Mouse (Mus musculus) hindbrain, embryonic 11.5 days (tissue): ENCODE data around the gene Slc9c1. TPM values are rescaled to one million over a fixed set of nuclear protein-coding genes. Genes with fewer than 3 reads are reported as not detected.
A peak's percentile ranks its signal among the peaks of the same experiment; 100 is the strongest.

Experiments
- ATAC-seq: fragments of 200-750 bp; cut with Nextera tagmentation; 2 replicates; pipeline ENCODE4 v1.8.0; 2017; ENCODE audit warnings: mild to moderate bottlenecking, moderate TSS enrichment, moderate library complexity; ENCODE audit not compliant: low FRiP score
- DNase-seq: peaks from one replicate; pipeline ENCODE4 v3.0.0-alpha.2; 2015; ENCODE audit warnings: low spot score
- H3K27ac ChIP-seq: fragments of 300-500 bp; sonication (generic); 2 replicates; pipeline ENCODE4 v1.5.1; 2014; ENCODE audit warnings: mild to moderate bottlenecking, low read depth, low read length
- H3K27me3 ChIP-seq: fragments of 300-500 bp; sonication (generic); 2 replicates; pipeline ENCODE4 v1.6.1; 2014; ENCODE audit warnings: mild to moderate bottlenecking, low read length, moderate library complexity, mixed read lengths; ENCODE audit not compliant: control insufficient read depth, insufficient read depth
- H3K36me3 ChIP-seq: fragments of 300-500 bp; sonication (generic); 2 replicates; pipeline ENCODE4 v1.6.1; 2014; ENCODE audit warnings: mild to moderate bottlenecking, low read length, moderate library complexity, mixed read lengths; ENCODE audit not compliant: control insufficient read depth, insufficient read depth
- H3K4me1 ChIP-seq: fragments of 300-500 bp; sonication (generic); replicated peaks from 2 replicates; pipeline ENCODE4 v1.6.1; 2014; ENCODE audit warnings: low read length, mixed read lengths; ENCODE audit not compliant: control insufficient read depth, insufficient read depth
- H3K4me2 ChIP-seq: fragments of 300-500 bp; sonication (generic); replicated peaks from 2 replicates; pipeline ENCODE4 v1.6.1; 2014; ENCODE audit warnings: mild to moderate bottlenecking, low read depth, low read length
- H3K4me3 ChIP-seq: fragments of 300-500 bp; sonication (generic); 2 replicates; pipeline ENCODE4 v1.5.1; 2014; ENCODE audit warnings: low read depth, low read length
- H3K9ac ChIP-seq: fragments of 300-500 bp; sonication (generic); 2 replicates; pipeline ENCODE4 v1.6.1; 2014; ENCODE audit warnings: low read depth, low read length
- H3K9me3 ChIP-seq: fragments of 300-500 bp; sonication (generic); 2 replicates; pipeline ENCODE4 v1.6.1; 2016; ENCODE audit warnings: low read length; ENCODE audit not compliant: control insufficient read depth
- WGBS: fragments of 180-500 bp; shearing (Covaris S2); extraction: QIAGEN DNeasy Blood & Tissue Kit; methylation state at CpG from one replicate; pipeline ENCODE4 v1.1.7; 2014; 5-methylcytosine and 5-hydroxymethylcytosine counted together
- polyA plus RNA-seq: library from polyadenylated mRNA; unstranded; fragments of >200 nt; fragmentation: Nextera tagmentation; extraction: Ambion mirVana; gene quantifications from 2 replicates; pipeline ENCODE4 v1.2.1, GENCODE M21; 2014

Slc9c1 gene
- polyA plus RNA-seq, 1 experiment from 2014 or later = not detected

DNA sequence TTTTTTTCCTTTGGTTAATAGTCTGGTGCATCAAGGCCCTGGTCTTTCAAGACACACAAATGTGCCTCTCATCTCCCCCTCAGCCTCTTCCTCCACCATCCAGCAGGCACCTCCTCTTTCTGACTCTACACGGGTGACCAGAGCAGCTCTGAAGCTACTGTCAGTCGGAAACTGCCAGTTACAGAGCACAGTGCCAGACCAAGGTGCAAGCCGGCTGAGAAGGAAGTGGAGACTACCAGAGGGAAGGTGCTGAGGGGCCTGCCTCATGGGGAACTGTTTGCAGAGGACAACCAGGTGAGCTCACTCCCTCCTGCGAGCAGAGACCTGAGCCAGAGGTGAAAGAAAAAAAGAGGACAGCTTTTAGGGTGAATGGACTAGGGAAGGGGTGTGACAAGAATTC, 75.2 kb downstream of the Slc9c1 start, which contains the start of gene Gcsam:
TSS of gene Gcsam (plus strand) at position 114 of the 400 bp plus-strand sequence.
- ATAC-seq = no peak
- no peaks in the 10 kb centered on the region for H3K27me3 ChIP-seq
- H3K9ac ChIP-seq = no peak within 1 kb of the TSS
- H3K4me3 ChIP-seq = no peak within 1 kb of the TSS
- no peaks in the 10 kb centered on the region for H3K4me1 ChIP-seq
- no peak within 1 kb of the TSS for H3K4me2 ChIP-seq
- DNase-seq = no peak
- no peak within 1 kb of the TSS for H3K27ac ChIP-seq
- 70% methylated on average over 4 of the region's 4 CpGs for WGBS
- H3K36me3 ChIP-seq = no peaks in the 10 kb centered on the region
- H3K9me3 ChIP-seq = no peaks in the 10 kb centered on the region

DNA sequence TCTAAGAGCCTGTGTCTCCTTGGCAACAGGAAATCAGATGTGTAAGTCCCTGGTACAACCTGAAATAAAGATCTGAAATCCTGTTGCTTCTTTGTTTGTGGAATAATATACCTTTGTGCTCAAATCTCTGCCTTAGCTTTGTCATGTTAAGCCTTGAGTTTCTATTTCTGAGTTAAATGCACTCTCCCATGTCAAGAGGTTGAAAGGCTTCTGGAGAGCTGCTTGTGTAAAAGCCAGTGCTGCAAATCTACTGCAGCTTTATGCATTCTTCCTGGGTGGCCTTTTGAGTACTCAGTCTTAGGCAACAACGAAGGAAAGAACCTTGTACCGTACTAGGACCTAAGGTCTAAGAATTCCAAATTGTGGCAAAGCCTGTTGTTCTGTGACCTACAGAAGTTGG, 78.1 kb downstream of the Slc9c1 start:
- Histone ChIP-seq H3K4me1 (no peaks in the 10 kb centered on the region), H3K9ac (no peak overlapping the region), H3K27me3 (no peaks in the 10 kb centered on the region), H3K9me3 (no peaks in the 10 kb centered on the region), H3K4me2 (no peak overlapping the region), H3K27ac (no peak overlapping the region), H3K36me3 (no peaks in the 10 kb centered on the region), H3K4me3 (no peak overlapping the region)
- WGBS = 85% methylated on average over 2 of the region's 2 CpGs
- ATAC-seq (no peak), DNase-seq (no peak)

DNA sequence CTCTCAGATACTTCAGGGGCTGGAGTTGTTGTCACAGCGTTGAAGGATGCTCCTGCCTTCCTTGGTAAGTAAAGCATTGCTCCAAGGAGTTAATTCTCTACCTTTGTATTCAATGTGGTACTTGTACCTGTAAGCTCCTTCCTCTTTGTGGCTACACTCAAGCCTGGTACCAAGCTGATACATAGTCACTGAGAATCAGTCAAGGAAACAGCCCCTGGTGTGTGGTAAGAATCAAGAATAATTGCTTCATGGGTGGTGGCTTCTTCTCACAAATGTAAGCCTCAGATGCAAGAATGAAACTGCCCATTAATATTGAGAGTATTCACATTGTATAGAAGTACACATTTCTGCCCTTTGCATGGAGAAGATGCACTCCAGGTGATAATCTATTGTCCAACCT, 80.8 kb downstream of the Slc9c1 start:
- Histone ChIP-seq H3K4me2 (no peak overlapping the region), H3K9ac (no peak overlapping the region), H3K9me3 (no peaks in the 10 kb centered on the region), H3K4me1 (no peaks in the 10 kb centered on the region), H3K27ac (no peak overlapping the region), H3K36me3 (no peaks in the 10 kb centered on the region), H3K27me3 (no peaks in the 10 kb centered on the region), H3K4me3 (no peak overlapping the region)
- ATAC-seq = no peak
- no peak for DNase-seq
- WGBS = 75% methylated on average over 1 of the region's 1 CpGs

DNA sequence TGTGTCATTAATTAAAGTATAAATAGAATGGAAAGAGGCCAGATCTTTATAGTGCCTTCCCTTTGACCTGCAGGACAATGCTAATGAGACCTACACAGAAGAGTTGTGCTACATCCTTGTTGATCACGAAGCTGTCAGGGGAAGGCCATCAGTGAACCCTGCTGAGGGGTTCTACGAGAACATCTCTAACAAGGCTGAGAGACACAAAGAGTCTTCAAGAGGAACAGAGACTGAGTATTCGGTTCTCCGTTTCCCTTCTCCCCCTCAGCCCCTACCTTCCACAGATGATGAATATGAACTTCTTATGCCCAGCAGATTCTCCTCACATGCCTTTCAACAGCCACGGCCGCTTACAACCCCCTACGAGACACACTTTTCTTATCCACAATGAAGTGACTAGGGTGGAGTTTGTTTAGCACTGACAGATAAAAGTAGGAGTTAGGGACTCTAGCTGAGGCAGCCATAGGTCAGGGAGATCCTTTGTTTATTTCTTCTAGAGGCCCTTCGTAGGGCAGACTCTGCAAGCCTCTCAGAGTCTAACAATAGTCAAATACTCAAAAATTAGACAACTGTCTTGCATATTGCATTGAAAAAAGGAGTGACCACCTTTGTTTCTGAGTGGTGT, 84.8 kb downstream of the Slc9c1 start:
- Histone ChIP-seq H3K27ac (no peak overlapping the region), H3K9ac (no peak overlapping the region), H3K9me3 (no peaks in the 10 kb centered on the region), H3K4me2 (no peak overlapping the region), H3K36me3 (no peaks in the 10 kb centered on the region), H3K27me3 (no peaks in the 10 kb centered on the region), H3K4me1 (no peaks in the 10 kb centered on the region), H3K4me3 (no peak overlapping the region)
- DNase-seq (no peak), ATAC-seq (no peak)
- WGBS = 69% methylated on average over 8 of the region's 8 CpGs

DNA sequence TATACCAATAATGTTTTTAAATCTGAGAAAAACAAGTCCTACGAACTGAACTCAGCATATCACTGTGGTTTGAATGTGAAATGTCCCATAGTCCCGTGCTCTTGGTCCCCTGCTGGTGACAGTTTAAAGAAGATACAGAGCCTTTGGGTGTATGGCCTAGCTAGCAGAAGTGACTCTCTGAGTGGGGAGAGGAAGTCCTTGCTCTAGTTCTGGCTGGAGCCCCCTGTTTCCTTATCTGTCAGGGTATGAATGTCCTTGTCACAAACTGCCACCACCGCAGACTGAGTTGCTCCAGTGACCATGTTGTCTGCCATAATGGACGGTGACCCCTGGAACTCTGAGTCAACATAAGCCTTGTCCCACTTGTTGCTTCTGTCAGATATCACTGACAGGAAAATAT, 88.1 kb downstream of the Slc9c1 start:
- H3K27ac ChIP-seq = no peak overlapping the region
- H3K9me3 ChIP-seq = no peaks in the 10 kb centered on the region
- WGBS = 88% methylated on average over 4 of the region's 4 CpGs
- DNase-seq (no peak), ATAC-seq (no peak)
- no peak overlapping the region for H3K9ac ChIP-seq
- no peaks in the 10 kb centered on the region for H3K4me1 ChIP-seq
- H3K27me3 ChIP-seq = no peaks in the 10 kb centered on the region
- no peak overlapping the region for H3K4me2 ChIP-seq
- no peaks in the 10 kb centered on the region for H3K36me3 ChIP-seq
- H3K4me3 ChIP-seq = no peak overlapping the region

DNA sequence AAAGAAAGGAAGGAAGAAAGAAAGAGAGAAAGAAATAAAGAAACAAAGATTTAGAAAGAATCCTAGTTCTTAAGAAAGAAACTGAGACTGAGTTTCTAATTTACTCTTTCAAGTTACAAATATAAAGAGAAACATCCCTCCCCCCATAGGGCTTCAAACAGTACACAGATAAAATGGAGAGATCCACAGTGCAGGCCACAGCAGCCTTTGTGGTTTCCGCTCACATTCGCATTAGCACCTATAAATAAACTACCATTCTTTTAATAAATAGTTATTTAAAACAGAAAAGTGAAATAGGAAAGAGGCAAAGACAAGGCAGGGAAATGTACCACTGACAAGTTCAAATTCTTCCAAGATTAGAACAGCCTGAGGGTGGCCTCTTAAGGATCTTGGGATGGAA, 89.7 kb downstream of the Slc9c1 start:
- ATAC-seq = no peak
- Histone ChIP-seq H3K4me1 (no peaks in the 10 kb centered on the region), H3K4me3 (no peak overlapping the region), H3K27me3 (no peaks in the 10 kb centered on the region), H3K27ac (no peak overlapping the region), H3K9me3 (no peaks in the 10 kb centered on the region), H3K9ac (no peak overlapping the region), H3K36me3 (no peaks in the 10 kb centered on the region), H3K4me2 (no peak overlapping the region)
- WGBS = 85% methylated on average over 2 of the region's 2 CpGs
- DNase-seq = no peak

DNA sequence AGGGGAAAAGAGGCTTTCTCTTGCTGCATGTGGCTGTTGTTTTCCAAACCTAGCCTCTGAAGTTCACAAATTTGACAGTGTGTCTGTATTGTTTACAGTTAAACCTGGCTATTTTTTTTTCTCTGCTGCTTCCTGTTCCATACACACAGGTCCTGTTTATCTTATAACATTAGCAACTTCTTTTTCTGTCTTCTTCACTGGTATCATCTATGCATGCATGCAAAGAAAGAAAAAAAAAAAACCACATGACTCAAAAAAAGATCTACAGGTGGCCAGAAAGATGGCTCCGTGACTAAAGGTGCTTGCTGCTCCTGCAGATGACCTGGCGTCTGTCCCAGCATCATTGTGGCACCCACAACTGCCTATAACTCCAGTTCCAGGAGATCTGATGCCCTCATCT, 90.2 kb downstream of the Slc9c1 start:
- WGBS = 76% methylated on average over 2 of the region's 2 CpGs
- Histone ChIP-seq H3K27ac (no peak overlapping the region), H3K36me3 (no peaks in the 10 kb centered on the region), H3K4me1 (no peaks in the 10 kb centered on the region), H3K4me3 (no peak overlapping the region), H3K9me3 (no peaks in the 10 kb centered on the region), H3K9ac (no peak overlapping the region), H3K27me3 (no peaks in the 10 kb centered on the region), H3K4me2 (no peak overlapping the region)
- no peak for ATAC-seq
- no peak for DNase-seq

DNA sequence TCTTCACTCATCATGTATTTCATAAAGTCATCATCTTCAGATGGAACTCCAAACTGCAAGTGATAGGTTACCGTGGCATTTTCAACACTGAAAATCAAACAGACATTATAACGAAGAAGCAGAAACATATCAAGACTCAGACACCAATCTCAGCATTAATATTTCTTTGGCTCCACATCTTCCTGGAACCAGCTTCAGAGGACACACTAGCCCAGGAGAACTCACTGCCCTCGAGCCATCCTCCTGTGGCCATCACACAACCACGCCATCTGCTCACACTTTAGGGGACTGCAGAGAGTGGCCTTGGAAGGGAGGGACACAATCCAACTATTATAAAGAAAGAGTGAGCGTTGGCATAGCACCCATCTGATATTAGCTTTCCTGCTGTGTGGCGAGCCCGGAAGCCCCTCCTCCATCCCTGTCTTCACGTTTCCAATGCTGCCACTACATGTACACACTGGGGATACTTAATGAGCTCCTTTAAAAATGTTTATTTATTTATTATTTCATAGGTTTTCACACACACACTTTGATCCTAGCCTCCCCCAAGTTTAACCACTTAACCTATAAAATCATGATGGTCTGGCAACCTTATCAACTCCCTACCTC, 94.5 kb downstream of the Slc9c1 start:
- peak; percentile 23; the same call in 1 of the 2 replicates for ATAC-seq
- Histone ChIP-seq H3K27ac (no peak overlapping the region), H3K4me2 (no peak overlapping the region), H3K9me3 (no peaks in the 10 kb centered on the region), H3K9ac (no peak overlapping the region), H3K27me3 (no peaks in the 10 kb centered on the region), H3K4me1 (no peaks in the 10 kb centered on the region), H3K36me3 (no peaks in the 10 kb centered on the region), H3K4me3 (no peak overlapping the region)
- WGBS = 87% methylated on average over 8 of the region's 8 CpGs
- no peak for DNase-seq

DNA sequence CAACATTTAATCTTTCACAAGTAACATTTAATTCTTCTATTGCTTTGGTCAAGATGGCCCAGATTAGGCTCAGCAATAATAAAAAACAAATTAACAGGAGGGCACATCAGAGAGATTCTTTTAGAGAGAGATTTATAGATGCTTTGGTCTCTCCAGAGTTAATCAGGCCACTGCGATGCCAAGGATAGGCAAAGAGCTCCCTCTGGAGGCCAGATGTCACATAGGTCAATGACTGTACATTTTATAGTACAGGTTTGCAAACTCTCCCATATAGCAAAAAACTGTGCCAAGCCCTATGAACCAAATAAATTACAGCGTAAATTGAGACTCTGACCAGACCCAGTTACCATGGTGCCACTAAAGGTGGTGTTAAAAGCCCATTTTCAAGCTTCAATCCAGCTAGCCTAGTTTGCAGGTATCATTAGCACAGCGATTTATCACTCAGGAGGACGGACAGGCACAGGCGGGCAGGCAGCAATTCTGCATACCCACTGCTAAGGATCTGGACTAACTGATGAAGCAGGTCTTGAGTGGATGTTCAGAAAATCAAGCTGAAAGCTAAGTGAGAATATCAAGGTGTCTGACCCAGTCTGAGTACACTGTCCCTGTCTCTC, 95.3 kb downstream of the Slc9c1 start:
- H3K9me3 ChIP-seq = no peaks in the 10 kb centered on the region
- no peaks in the 10 kb centered on the region for H3K4me1 ChIP-seq
- H3K36me3 ChIP-seq = no peaks in the 10 kb centered on the region
- peak; percentile 75 for ATAC-seq
- WGBS = 58% methylated on average over 5 of the region's 5 CpGs
- H3K9ac ChIP-seq = no peak overlapping the region
- H3K27ac ChIP-seq = no peak overlapping the region
- H3K27me3 ChIP-seq = no peaks in the 10 kb centered on the region
- H3K4me3 ChIP-seq = no peak overlapping the region
- peak; percentile 77 for DNase-seq
- H3K4me2 ChIP-seq = no peak overlapping the region
